Mouse (Mus musculus) embryo, embryonic 11.5 days (tissue): ENCODE results near the gene Slc35a3.
"Not testable (repeated sequence)": the region's sequence is repeated elsewhere in the genome, so short reads cannot be mapped to it uniquely, and the experiment has no call there.

ENCODE experiments used
- DNase-seq: peaks from one replicate; pipeline ENCODE4 v3.0.0-alpha.2; 2012; ENCODE audit warnings: low read depth, low spot score

Gene Slc35a3

GRCm38 (mm10) chr3:116712436-116712881 lies at the start of gene Slc35a3:
Gene Slc35a3, minus strand, starts transcription at chr3:116712831.
- peak; percentile 8 for DNase-seq

- DNase-seq = no peak
These were observed 40.2 kb upstream of the Slc35a3 start for GRCm38 (mm10) chr3:116752818-116753217.

- DNase-seq = peak; percentile 29
These were observed 38.7 kb upstream of the Slc35a3 start for GRCm38 (mm10) chr3:116751191-116751860.

- DNase-seq = peak; percentile 30
These were observed 36.0 kb upstream of the Slc35a3 start for GRCm38 (mm10) chr3:116748391-116749170.

- DNase-seq = not testable (repeated sequence)
These were observed 35.0 kb upstream of the Slc35a3 start for GRCm38 (mm10) chr3:116747648-116748047.

GRCm38 (mm10) chr3:116740963-116741362 lies 28.3 kb upstream of the Slc35a3 start:
- DNase-seq = no peak

GRCm38 (mm10) chr3:116740106-116740505 lies 27.5 kb upstream of the Slc35a3 start:
- DNase-seq = no peak

- DNase-seq = no peak
These were observed 24.7 kb upstream of the Slc35a3 start for GRCm38 (mm10) chr3:116737326-116737731.

- DNase-seq = no peak
These were observed 17.0 kb upstream of the Slc35a3 start for GRCm38 (mm10) chr3:116729483-116730174.

- no peak for DNase-seq
These were observed 14.2 kb upstream of the Slc35a3 start for GRCm38 (mm10) chr3:116726807-116727206.

GRCm38 (mm10) chr3:116723496-116724481 lies 11.2 kb upstream of the Slc35a3 start:
- DNase-seq = no peak

- no peak for DNase-seq
These were observed 10.3 kb upstream of the Slc35a3 start for GRCm38 (mm10) chr3:116722980-116723379.

- DNase-seq = no peak
These were observed 6.3 kb upstream of the Slc35a3 start for GRCm38 (mm10) chr3:116718951-116719350.

- no peak for DNase-seq
These were observed 400 bp upstream of the Slc35a3 start for GRCm38 (mm10) chr3:116713031-116713430.

GRCm38 (mm10) chr3:116711624-116712435 lies 801 bp downstream of the Slc35a3 start:
- peak; percentile 40 for DNase-seq

GRCm38 (mm10) chr3:116710941-116711340 lies 1.7 kb downstream of the Slc35a3 start:
- DNase-seq = no peak

GRCm38 (mm10) chr3:116705637-116706204 lies 6.9 kb downstream of the Slc35a3 start:
- DNase-seq = no peak

- no peak for DNase-seq
These were observed 8.8 kb downstream of the Slc35a3 start for GRCm38 (mm10) chr3:116703835-116704234.

- no peak for DNase-seq
These were observed 9.9 kb downstream of the Slc35a3 start for GRCm38 (mm10) chr3:116702647-116703272.
